Mouse (Mus musculus) lung, postnatal 14 days (tissue): ENCODE measurements at regions not wholly inside any gene's neighbourhood (a gene's known extent, or its start where the extent isn't known, plus 50 kb on each side); places are given as distances from the start of the nearest gene placed in this dataset.

Source experiments
- DNase-seq: peaks from one replicate; pipeline ENCODE4 v3.0.0; 2021

DNA sequence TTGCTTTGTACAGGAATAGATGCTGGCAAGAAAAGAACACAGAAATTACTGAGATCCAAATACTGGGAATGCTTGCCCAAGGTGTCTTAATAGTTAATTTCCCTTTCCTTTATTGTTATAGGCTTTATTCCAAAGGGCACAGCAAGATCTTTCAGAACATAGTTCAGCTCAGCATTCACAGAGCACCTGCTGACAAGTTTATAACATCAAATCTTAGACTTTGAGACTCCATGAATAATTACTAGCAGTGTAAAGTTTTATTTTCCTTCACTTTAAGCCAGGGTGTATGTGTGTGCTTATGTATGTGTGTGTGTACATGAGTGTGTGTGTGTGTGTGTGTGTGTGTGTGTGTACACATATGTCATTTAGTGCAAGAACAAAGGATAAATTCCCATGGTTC, 999.8 kb upstream of the Crim1 start:
- no peak for DNase-seq

DNA sequence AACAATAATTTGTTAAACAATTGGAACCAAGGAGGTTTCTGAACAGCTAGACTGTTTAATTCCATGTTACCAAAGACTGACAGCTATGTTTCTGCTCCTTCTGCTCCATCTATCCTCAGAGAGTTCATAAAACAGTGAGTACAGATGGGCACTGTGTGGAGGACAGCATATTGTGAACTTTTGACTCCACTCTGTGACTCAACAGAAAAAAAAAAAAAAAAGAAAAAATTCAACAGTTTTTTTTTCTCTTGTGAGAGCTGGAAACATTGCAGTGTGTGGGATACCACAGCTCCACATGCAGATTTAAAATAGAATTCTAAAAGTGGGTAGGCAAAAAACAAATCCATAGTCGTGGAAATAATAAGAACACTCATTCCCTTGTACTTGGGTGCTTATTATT, 999.4 kb upstream of the Crim1 start:
- no peak for DNase-seq

DNA sequence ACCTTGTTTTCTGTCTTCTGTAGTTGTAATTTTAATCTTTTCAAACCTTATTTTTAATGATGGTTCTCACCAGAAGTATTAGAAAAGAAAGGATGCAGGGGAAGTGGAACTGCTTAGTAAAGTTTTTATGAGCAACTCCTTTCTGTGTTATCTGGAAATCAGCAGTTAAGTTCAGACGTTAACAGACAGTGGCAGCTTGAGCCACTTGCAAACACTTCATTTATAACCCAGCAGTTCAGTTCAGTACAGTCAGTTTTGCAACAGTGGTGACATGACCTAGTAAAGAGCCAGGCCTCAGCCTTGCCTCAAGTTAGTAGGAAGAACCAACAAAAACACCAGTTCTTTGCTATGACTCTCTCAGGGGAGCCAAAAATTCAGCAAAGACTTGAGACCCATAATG, 989.1 kb upstream of the Crim1 start:
- peak; percentile 2 for DNase-seq

DNA sequence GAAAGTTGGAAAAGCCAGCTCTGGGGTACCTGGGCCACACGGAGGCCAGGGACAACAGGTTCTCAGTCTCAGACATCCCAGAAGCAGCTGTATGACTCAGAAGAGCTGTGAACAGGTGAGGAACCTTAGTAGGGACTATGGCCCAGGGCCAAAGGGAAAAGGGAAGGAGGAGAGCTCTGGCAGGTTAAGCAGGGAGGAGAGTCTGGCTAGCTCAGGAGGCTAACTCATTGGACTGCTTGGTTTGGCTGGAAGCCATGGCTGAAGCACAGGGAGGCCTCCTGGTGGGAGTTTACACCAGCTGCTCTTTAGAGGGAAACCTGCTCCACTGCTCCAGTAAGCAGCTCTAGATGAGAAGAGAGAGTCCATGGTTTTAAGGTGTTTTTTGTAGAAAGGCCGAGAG, 955.0 kb upstream of the Crim1 start:
- DNase-seq: no peak
